Mouse (Mus musculus) myocyte (in vitro differentiated cells): Measurements from ENCODE around the gene Taf6l. TPM values are rescaled to one million over a fixed set of nuclear protein-coding genes. Genes with fewer than 3 reads are reported as not detected.
A peak's percentile ranks its signal among the peaks of the same experiment; 100 is the strongest.

Experiments
- H3K27me3 ChIP-seq: one replicate; pipeline ENCODE4 v1.6.1; 2011; ENCODE audit not compliant: control insufficient read depth, insufficient read depth, insufficient read length
- H3K36me3 ChIP-seq: one replicate; pipeline ENCODE4 v1.6.1; 2011; ENCODE audit not compliant: control insufficient read depth, insufficient read depth
- H3K4me2 ChIP-seq: one replicate; pipeline ENCODE4 v1.6.1; 2011; ENCODE audit warnings: low read depth, control low read depth
- H3K4me3 ChIP-seq: one replicate; pipeline ENCODE4 v1.5.1; 2011; ENCODE audit warnings: mild to moderate bottlenecking, control low read depth, moderate library complexity
- H3K79me2 ChIP-seq: one replicate; pipeline ENCODE4 v1.6.1; 2011; ENCODE audit not compliant: control insufficient read depth, insufficient read depth
- H3ac ChIP-seq: one replicate; pipeline ENCODE4 v1.6.1; 2011; ENCODE audit not compliant: control insufficient read depth, insufficient read length
- CEBPB ChIP-seq: IDR thresholded peaks from 2 replicates; pipeline ENCODE4 v1.6.1; 2011; ENCODE audit warnings: mild to moderate bottlenecking, moderate library complexity; ENCODE audit not compliant: poor library complexity, insufficient read depth, severe bottlenecking
- E2F4 ChIP-seq: IDR thresholded peaks from one replicate; pipeline ENCODE4 v1.6.1; 2011; ENCODE audit warnings: mild to moderate bottlenecking, control low read depth, moderate library complexity; ENCODE audit not compliant: insufficient read depth
- MAX ChIP-seq: IDR thresholded peaks from one replicate; pipeline ENCODE4 v1.6.1; 2011; ENCODE audit warnings: low read depth, mild to moderate bottlenecking, control low read depth
- MYOD1 ChIP-seq, 3 experiments: IDR thresholded peaks; one replicate each; pipeline ENCODE4 v1.6.1; 2011; ENCODE audit warnings: control low read depth in 2 of 3, low read depth in 2 of 3, mild to moderate bottlenecking in 2 of 3, moderate library complexity in 1 of 3; ENCODE audit not compliant: insufficient read length in 2 of 3, control insufficient read depth in 1 of 3
- MYOG ChIP-seq, 3 experiments: IDR thresholded peaks; one replicate each; pipeline ENCODE4 v1.6.1; 2011; ENCODE audit warnings: control low read depth in 2 of 3, low read depth in 2 of 3, mild to moderate bottlenecking in 2 of 3; ENCODE audit not compliant: insufficient read length in 2 of 3, control insufficient read depth in 1 of 3, insufficient read depth in 1 of 3
- POLR2A ChIP-seq: IDR thresholded peaks from one replicate; pipeline ENCODE4 v1.6.1; 2011; ENCODE audit warnings: low read depth, mild to moderate bottlenecking, control low read depth, moderate library complexity; ENCODE audit not compliant: insufficient read length
- POLR2AphosphoS2 ChIP-seq: IDR thresholded peaks from one replicate; pipeline ENCODE4 v1.6.1; 2011; ENCODE audit warnings: low read depth, control low read depth; ENCODE audit not compliant: insufficient read length
- REST ChIP-seq: IDR thresholded peaks from one replicate; pipeline ENCODE4 v1.6.1; 2011; ENCODE audit warnings: mild to moderate bottlenecking, control low read depth, moderate library complexity; ENCODE audit not compliant: insufficient read depth, insufficient read length
- SRF ChIP-seq: IDR thresholded peaks from one replicate; pipeline ENCODE4 v1.6.1; 2011; ENCODE audit warnings: low read depth; ENCODE audit not compliant: control insufficient read depth, insufficient read length
- TCF12 ChIP-seq: IDR thresholded peaks from one replicate; pipeline ENCODE4 v1.6.1; 2011; ENCODE audit warnings: mild to moderate bottlenecking, control low read depth; ENCODE audit not compliant: poor library complexity, insufficient read depth, severe bottlenecking
- TCF3 ChIP-seq: IDR thresholded peaks from one replicate; pipeline ENCODE4 v1.6.1; 2011; ENCODE audit warnings: low read depth, control low read depth; ENCODE audit not compliant: insufficient read length
- USF1 ChIP-seq: IDR thresholded peaks from one replicate; pipeline ENCODE4 v1.6.1; 2011; ENCODE audit warnings: low read depth, mild to moderate bottlenecking, control low read depth, moderate library complexity
- polyA plus RNA-seq: library from polyadenylated mRNA; unstranded; fragments of >200 nt; fragmentation: generic; extraction: Trizol; gene quantifications from one replicate; pipeline ENCODE4 v1.2.1, GENCODE M21; 2012; ENCODE audit warnings: missing spikeins

Taf6l gene
- polyA plus RNA-seq, 1 experiment = 19.6 TPM

DNA sequence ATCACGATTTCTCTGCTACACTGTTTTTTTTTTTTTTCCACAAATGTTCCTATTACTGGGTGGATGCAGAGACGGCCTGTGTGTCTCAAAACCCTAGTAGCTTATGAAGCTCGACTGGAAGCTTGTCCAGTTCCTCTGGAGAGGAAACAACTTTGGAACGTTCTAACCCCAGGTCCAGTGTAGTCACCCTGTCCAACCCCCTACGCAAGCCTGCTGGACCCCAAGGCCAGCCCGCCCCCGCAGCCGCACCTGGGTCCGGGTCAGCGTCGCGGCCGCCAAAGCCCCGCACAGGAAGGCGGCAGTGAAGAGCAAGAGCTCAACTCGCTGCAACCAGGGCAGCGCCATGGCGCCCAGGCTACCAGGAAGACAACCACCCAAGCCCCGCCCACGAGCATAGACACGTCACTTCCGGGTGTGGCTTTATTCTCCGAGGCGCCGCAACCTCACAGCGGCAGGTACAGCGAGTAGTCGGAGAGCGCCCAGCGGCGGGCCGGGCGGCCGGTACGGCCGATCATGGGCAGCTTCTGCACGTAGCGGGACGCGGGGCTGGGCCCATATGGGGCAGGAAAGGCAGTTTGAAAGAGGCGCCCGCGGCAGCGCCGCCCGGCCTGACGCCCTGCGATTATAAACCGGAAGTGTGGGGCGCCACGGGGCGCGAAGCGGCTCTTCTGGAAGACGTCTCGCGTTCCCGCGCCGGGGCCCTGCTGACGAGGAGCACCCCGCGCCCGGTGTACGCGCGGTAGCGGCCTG, 12.0 kb downstream of the Taf6l start, which contains the start of gene Tmem179b:
Gene Tmem179b, minus strand, starts transcription at position 382 of the 750 bp plus-strand sequence.
- H3K79me2 ChIP-seq = peaks cover 18% of the 10 kb centered on the region
- H3K27me3 ChIP-seq = no peaks in the 10 kb centered on the region
- H3K36me3 ChIP-seq = peaks cover 15% of the 10 kb centered on the region
- H3K4me3 ChIP-seq = peak within 1 kb of the TSS; percentile 66
- H3K4me2 ChIP-seq = peak within 1 kb of the TSS; percentile 83
- peak; percentile 91 for TF ChIP-seq POLR2A
- TF ChIP-seq TCF12 = no peak
- peak; percentile 67 for TF ChIP-seq E2F4
- peak; percentile 99 for TF ChIP-seq POLR2AphosphoS2
- peak within 1 kb of the TSS; percentile 93 for H3ac ChIP-seq

DNA sequence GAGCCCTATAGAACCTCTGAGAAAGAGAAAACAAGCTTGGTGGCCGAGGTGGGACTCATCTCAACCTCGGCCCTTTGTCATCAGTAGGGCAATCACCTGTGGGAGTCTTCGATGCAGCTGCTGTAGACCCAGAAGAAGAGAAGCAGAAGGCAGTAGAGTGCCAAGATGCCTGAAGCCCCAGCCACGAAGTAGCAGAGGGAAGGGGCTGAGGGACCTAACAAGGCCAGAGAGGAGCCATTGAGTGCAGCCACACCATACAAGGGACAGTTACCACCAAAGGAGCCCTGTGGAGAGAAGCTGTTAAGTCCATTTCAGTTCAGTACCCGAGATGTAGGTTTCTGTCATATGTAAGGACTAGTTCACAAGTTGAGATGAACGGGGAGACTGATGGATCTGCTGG, 12.8 kb downstream of the Taf6l start:
- H3ac ChIP-seq = peak overlapping the region; percentile 93
- peak overlapping the region; percentile 66 for H3K4me3 ChIP-seq
- peak overlapping the region; percentile 69 for H3K4me2 ChIP-seq
- TF ChIP-seq SRF (no peak), POLR2AphosphoS2 (peak; percentile 75)
- H3K36me3 ChIP-seq = peaks cover 22% of the 10 kb centered on the region
- H3K79me2 ChIP-seq = peaks cover 18% of the 10 kb centered on the region
- H3K27me3 ChIP-seq = no peaks in the 10 kb centered on the region

DNA sequence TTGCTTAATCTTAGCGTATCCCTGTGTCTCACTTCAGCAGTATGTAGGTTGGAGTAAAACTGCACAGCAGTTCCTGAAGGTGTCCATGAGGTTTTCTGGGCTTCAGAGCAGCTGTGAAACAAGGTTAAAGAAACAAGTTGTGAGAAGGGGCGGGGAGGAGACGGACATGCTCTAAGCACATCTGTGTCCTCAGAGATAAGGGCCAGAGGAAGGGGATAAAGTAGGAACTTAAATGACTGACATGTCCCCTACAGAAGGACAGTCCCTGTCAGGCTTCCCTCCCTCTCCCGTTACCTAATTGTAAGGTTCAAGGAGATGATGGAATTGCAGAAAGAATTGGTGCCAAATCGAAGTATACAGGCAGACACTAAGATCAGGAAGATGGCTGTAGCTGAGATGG, 13.2 kb downstream of the Taf6l start:
- H3K36me3 ChIP-seq = peaks cover 26% of the 10 kb centered on the region
- no peak for TF ChIP-seq MYOD1 (IDR thresholded peaks at IDR 0.05; ENCODE audit: control insufficient read depth in 1 of 3, insufficient read length in 2 of 3, low read depth in 2 of 3)
- no peak for TF ChIP-seq MAX
- no peak for TF ChIP-seq POLR2A
- no peak for TF ChIP-seq SRF
- no peak for TF ChIP-seq E2F4
- no peak for TF ChIP-seq TCF3
- no peak for TF ChIP-seq CEBPB
- no peak for TF ChIP-seq USF1
- H3K4me3 ChIP-seq = peak overlapping the region; percentile 66
- H3K4me2 ChIP-seq = peak overlapping the region; percentile 69
- peaks cover 18% of the 10 kb centered on the region for H3K79me2 ChIP-seq
- H3ac ChIP-seq = no peak overlapping the region
- no peaks in the 10 kb centered on the region for H3K27me3 ChIP-seq

DNA sequence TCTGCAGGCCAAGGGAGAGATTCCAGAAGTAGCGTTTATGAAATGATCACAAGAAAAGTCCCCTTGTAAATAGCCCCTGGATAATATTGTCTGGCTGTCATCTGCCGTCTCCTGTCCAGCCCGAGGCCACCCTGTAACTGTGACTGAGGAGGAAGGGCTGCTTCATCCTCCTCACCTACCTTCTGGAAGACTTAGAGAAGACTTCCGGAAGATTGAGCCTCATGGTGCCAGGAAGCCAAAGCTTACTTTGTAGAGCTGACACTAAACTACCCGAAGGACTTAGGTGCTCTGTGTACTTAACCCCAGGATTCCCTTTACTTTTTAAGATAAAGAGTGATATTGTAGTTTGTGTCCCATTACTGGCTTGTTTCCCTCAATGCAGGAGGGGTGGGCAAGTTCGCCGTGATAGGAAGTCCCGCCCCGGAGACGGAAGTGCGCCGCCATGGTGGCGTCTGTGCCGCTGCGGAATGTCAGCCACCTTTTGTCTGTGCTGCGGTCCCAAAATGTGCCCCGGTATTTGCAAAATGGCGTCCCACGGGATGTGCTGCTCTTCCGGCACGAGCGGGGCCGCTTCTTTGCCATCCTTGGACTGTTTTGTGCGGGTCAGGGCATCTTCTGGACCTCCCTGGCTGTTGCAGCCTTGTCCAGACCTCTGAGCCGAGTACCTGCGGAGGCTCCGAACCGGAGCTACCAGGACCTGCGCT, 15.5 kb downstream of the Taf6l start, which contains the start of gene Tmem223:
Gene Tmem223, plus strand, starts transcription at position 430 of the 704 bp plus-strand sequence.
- peaks cover 18% of the 10 kb centered on the region for H3K79me2 ChIP-seq
- H3K4me2 ChIP-seq = peak within 1 kb of the TSS; percentile 70
- peak within 1 kb of the TSS; percentile 56 for H3K4me3 ChIP-seq
- peak; percentile 72 for TF ChIP-seq POLR2A
- peak; percentile 89 for TF ChIP-seq POLR2AphosphoS2
- TF ChIP-seq SRF = no peak
- peak within 1 kb of the TSS; percentile 10 for H3ac ChIP-seq
- H3K27me3 ChIP-seq = no peaks in the 10 kb centered on the region
- peaks cover 42% of the 10 kb centered on the region for H3K36me3 ChIP-seq

DNA sequence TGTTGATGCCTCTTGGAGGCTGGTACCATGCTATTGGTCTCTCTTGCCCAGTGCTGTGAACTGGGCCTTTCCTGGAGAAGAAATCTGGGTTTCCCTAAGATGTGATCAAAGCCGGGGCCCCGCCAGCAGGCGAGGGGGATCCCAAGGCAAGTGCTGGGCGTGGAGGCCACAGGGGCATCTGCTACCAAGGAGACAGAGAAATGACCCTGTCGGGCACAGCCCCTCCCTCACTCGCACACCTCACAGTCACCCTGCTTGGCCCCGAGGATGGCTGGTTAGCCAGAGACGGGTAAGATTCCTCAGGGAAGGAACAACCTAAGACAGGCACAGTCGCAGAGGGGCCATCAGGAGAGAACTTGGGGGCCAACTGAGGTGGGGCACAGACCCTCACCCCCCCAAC, 20.7 kb downstream of the Taf6l start:
- TF ChIP-seq SRF (no peak), CEBPB (no peak), POLR2AphosphoS2 (no peak), REST (no peak), USF1 (no peak), POLR2A (no peak)
- H3ac ChIP-seq = no peak overlapping the region
- peaks cover 57% of the 10 kb centered on the region for H3K36me3 ChIP-seq
- H3K27me3 ChIP-seq = no peaks in the 10 kb centered on the region
- peaks cover 22% of the 10 kb centered on the region for H3K79me2 ChIP-seq
- H3K4me2 ChIP-seq = no peak overlapping the region
- H3K4me3 ChIP-seq = no peak overlapping the region

DNA sequence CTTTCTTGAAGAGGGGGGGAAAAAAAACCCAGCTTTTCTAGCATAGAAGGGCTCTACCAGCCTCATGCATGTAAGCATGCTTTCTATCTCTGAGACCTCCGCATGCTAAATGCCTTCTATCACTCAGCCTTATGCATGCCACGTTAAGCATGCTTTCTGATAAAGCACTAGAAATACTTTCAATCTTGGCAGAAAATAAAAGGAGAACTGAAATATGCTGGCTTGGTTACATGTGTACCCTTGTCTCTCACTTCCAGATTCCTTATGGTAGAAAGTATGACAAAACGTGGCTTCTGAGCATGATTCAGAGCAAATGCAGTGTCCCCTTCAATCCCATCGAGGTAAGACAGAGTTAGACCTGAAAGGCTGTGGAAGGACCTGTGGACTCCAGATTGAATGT, 22.9 kb downstream of the Taf6l start:
- Histone ChIP-seq H3K36me3 (peaks cover 43% of the 10 kb centered on the region), H3K4me3 (no peak overlapping the region), H3K79me2 (peaks cover 42% of the 10 kb centered on the region), H3K27me3 (no peaks in the 10 kb centered on the region), H3ac (no peak overlapping the region), H3K4me2 (no peak overlapping the region)
- TF ChIP-seq E2F4 (no peak), POLR2AphosphoS2 (no peak), REST (no peak), MAX (no peak), POLR2A (no peak), USF1 (no peak), TCF3 (no peak), CEBPB (no peak), MYOG (IDR thresholded peaks at IDR 0.05; ENCODE audit: control insufficient read depth in 1 of 3, insufficient read depth in 1 of 3, insufficient read length in 2 of 3, low read depth in 2 of 3) (no peak), SRF (no peak), TCF12 (no peak), MYOD1 (IDR thresholded peaks at IDR 0.05; ENCODE audit: control insufficient read depth in 1 of 3, insufficient read length in 2 of 3, low read depth in 2 of 3) (no peak)
